Mouse (Mus musculus) limb, embryonic 11.5 days (tissue): Measurements from ENCODE around the gene Btbd35f1. TPM values are rescaled to one million over a fixed set of nuclear protein-coding genes. Genes with fewer than 3 reads are reported as not detected.
"Not testable (repeated sequence)": the region's sequence is repeated elsewhere in the genome, so short reads cannot be mapped to it uniquely, and the experiment has no call there.

Experiments used
- ATAC-seq: fragments of 200-750 bp; cut with Nextera tagmentation; 2 replicates; pipeline ENCODE4 v1.8.0; 2017; ENCODE audit warnings: low read depth; ENCODE audit not compliant: insufficient number of reproducible peaks, low FRiP score, low TSS enrichment
- DNase-seq: peaks from one replicate; pipeline ENCODE4 v3.0.0-alpha.2; 2015; ENCODE audit warnings: low spot score
- H3K27ac ChIP-seq: fragments of 300-500 bp; sonication (generic); replicated peaks from 2 replicates; pipeline ENCODE4 v1.5.1; 2014; ENCODE audit warnings: low read depth, mild to moderate bottlenecking, low read length
- H3K27me3 ChIP-seq: fragments of 300-500 bp; sonication (generic); 2 replicates; pipeline ENCODE4 v1.6.1; 2014; ENCODE audit warnings: mild to moderate bottlenecking, low read length, mixed read lengths; ENCODE audit not compliant: control insufficient read depth, insufficient read depth
- H3K36me3 ChIP-seq: fragments of 300-500 bp; sonication (generic); 2 replicates; pipeline ENCODE4 v1.6.1; 2014; ENCODE audit warnings: mild to moderate bottlenecking, low read length, moderate library complexity, mixed read lengths; ENCODE audit not compliant: control insufficient read depth, insufficient read depth
- H3K4me1 ChIP-seq: fragments of 300-500 bp; sonication (generic); 2 replicates; pipeline ENCODE4 v1.6.1; 2014; ENCODE audit warnings: low read length, mixed read lengths; ENCODE audit not compliant: control insufficient read depth, insufficient read depth
- H3K4me2 ChIP-seq: fragments of 300-500 bp; sonication (generic); 2 replicates; pipeline ENCODE4 v1.6.1; 2014; ENCODE audit warnings: low read depth, mild to moderate bottlenecking, moderate library complexity; ENCODE audit not compliant: severe bottlenecking
- H3K4me3 ChIP-seq: fragments of 300-500 bp; sonication (generic); 2 replicates; pipeline ENCODE4 v1.5.1; 2014; ENCODE audit warnings: low read depth, low read length
- H3K9ac ChIP-seq: fragments of 300-500 bp; sonication (generic); 2 replicates; pipeline ENCODE4 v1.6.1; 2014; ENCODE audit warnings: mild to moderate bottlenecking, low read length
- H3K9me3 ChIP-seq: fragments of 300-500 bp; sonication (generic); 2 replicates; pipeline ENCODE4 v1.6.1; 2016; ENCODE audit warnings: low read length; ENCODE audit not compliant: control insufficient read depth
- WGBS: fragments of 180-500 bp; shearing (Covaris S2); extraction: QIAGEN DNeasy Blood & Tissue Kit; methylation state at CpG from one replicate; pipeline ENCODE4 v1.1.7; 2014; 5-methylcytosine and 5-hydroxymethylcytosine counted together
- polyA plus RNA-seq: library from polyadenylated mRNA; unstranded; fragments of >200 nt; fragmentation: Nextera tagmentation; extraction: Ambion mirVana; gene quantifications from 2 replicates; pipeline ENCODE4 v1.2.1, GENCODE M21; 2014

Gene Btbd35f1
- polyA plus RNA-seq: not detected in 2 replicates

DNA sequence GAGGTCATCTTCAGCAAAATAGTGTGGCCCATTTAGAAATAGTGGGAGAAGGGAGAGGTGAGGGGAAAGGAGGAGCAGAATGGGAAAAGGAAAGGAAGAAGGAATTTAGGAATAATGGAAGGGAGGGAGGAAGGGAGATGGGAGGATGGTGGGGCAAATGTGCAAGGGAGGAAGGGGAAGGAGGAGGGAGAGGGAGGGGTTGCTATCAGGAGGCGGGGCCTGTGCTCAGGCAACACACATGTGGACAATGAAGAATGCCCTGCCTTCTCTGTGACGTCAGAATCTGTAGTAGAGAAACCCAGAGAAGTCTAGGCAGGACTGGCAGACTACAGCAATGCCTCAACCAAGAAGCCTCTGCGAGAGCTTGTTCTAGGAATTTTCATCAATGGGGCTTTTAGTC is at the start of gene Btbd35f1:
Gene Btbd35f1 (plus strand): TSS at position 301 of the 400 bp plus-strand sequence.
- not testable (repeated sequence) for H3K36me3 ChIP-seq, DNase-seq, H3K9me3 ChIP-seq, H3K4me2 ChIP-seq, H3K27ac ChIP-seq, H3K27me3 ChIP-seq, ATAC-seq, H3K4me3 ChIP-seq, H3K9ac ChIP-seq, H3K4me1 ChIP-seq
- no CpG with 5 or more reads among the region's 3 CpGs for WGBS

DNA sequence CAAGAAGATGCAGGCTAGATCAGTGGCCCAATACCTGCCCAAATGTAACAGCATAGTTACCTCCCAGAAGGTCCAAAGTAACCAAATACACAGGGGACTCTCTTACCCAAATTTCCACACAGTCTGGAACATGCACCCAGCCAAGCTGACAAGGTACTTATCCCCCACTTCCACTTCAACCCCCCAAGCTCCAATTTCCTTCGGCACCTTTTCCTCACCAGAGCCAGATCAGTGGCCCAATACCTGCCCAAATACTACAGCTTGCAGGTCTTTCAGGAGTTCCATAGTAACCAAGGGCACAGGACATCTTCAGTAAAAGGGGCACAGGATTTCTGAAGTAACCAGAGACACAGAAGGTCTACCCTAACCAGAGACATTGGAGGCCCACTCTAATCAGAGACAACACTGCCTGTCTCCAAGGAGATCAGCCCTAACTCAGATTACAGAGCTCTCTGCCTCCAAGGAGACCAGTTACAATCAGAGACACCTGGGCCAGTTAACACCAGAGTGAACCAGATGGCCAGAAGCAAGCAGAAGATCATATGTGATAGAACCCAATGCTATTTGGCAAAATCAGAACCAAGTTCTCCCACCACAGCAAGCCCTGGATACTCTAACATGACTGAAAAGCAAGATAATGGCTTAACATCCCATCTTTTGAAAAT is 31.2 kb downstream of the Btbd35f1 start:
- H3K4me1 ChIP-seq, DNase-seq, H3K9me3 ChIP-seq, H3K9ac ChIP-seq, H3K36me3 ChIP-seq, H3K27ac ChIP-seq, H3K27me3 ChIP-seq, ATAC-seq, H3K4me2 ChIP-seq, H3K4me3 ChIP-seq: not testable (repeated sequence)
- 96% methylated on average over 1 of the region's 1 CpGs for WGBS

DNA sequence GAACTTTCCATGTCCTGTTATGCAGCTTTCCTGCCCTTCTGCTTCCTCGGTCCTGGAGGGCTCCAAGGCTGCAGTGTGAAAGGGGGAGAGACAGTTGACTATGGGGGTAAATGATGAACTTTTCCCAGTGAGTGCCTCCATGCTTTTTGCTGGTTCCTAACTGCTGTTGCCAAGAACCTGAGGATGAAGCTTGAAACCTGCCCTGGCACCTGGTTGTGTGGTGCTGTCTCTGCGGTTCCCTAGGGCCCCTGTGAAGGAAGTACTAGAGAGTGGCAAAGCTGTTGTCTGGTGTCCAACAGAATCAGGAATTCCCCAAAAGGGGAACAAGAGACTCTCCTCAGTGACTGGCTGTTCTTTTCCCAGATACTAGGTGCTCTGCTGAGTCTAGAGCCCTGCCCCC is 41.2 kb downstream of the Btbd35f1 start:
- H3K36me3 ChIP-seq, H3K9ac ChIP-seq, DNase-seq, H3K4me1 ChIP-seq, ATAC-seq, H3K27ac ChIP-seq, H3K9me3 ChIP-seq, H3K27me3 ChIP-seq, H3K4me2 ChIP-seq, H3K4me3 ChIP-seq: not testable (repeated sequence)
- 97% methylated on average over 1 of the region's 2 CpGs for WGBS

DNA sequence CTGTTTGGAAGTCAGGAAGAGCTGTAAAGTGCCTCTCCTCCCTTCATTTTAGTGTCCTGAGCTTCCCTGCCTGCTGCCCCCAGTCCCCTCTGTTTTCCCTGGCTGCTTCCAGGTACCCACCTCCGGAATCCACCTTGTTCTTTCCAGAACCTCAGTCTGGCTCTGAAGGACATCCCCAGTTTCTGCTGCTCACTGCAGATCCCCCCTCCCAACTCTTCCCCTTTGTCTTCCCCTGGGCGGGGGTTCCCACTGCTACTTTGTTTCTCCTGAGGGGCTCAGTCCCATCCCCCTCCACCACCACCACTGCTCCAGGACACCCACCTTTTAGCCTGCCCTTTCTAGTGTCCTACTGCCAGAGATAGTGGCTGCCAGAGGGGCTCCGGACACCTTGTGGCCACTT is 41.6 kb downstream of the Btbd35f1 start:
- not testable (repeated sequence) for H3K27ac ChIP-seq, H3K36me3 ChIP-seq, H3K4me1 ChIP-seq, H3K27me3 ChIP-seq, DNase-seq, H3K4me2 ChIP-seq, H3K4me3 ChIP-seq, H3K9me3 ChIP-seq, H3K9ac ChIP-seq, ATAC-seq
- WGBS: 84% methylated on average over 3 of the region's 3 CpGs

Other genes with a start within 250 kb of the Btbd35f1 start
- gene Gm5926, start 90.7 kb downstream of the Btbd35f1 start, polyA plus RNA-seq: not detected in 2 replicates
- gene Btbd35f21, start 166.1 kb downstream of the Btbd35f1 start, polyA plus RNA-seq: not detected in 2 replicates